Mouse (Mus musculus): ENCODE data around the gene Bpgm.

Gene Bpgm

GRCm38 (mm10) chr6:34475974-34476794 lies at the start of gene Bpgm:
Gene Bpgm, plus strand, starts transcription at chr6:34476207.
- peak; percentile 99 for ATAC-seq (ENCODE audit: insufficient number of reproducible peaks, low FRiP score, low TSS enrichment)

- no peak for ATAC-seq (ENCODE audit: insufficient number of reproducible peaks, low FRiP score, low TSS enrichment)
These were observed 37.0 kb upstream of the Bpgm start for GRCm38 (mm10) chr6:34439006-34439405.

- no peak for ATAC-seq (ENCODE audit: insufficient number of reproducible peaks, low FRiP score, low TSS enrichment)
These were observed 34.3 kb upstream of the Bpgm start for GRCm38 (mm10) chr6:34441556-34442257.

GRCm38 (mm10) chr6:34443791-34444190 lies 32.2 kb upstream of the Bpgm start:
- ATAC-seq (ENCODE audit: insufficient number of reproducible peaks, low FRiP score, low TSS enrichment) = no peak

- ATAC-seq (ENCODE audit: insufficient number of reproducible peaks, low FRiP score, low TSS enrichment) = peak; percentile 83
These were observed 28.0 kb upstream of the Bpgm start for GRCm38 (mm10) chr6:34447961-34448360.

- ATAC-seq (ENCODE audit: insufficient number of reproducible peaks, low FRiP score, low TSS enrichment) = no peak
These were observed 27.3 kb upstream of the Bpgm start for GRCm38 (mm10) chr6:34448696-34449095.

- ATAC-seq (ENCODE audit: insufficient number of reproducible peaks, low FRiP score, low TSS enrichment) = no peak
These were observed 22.8 kb upstream of the Bpgm start for GRCm38 (mm10) chr6:34452963-34453770.

GRCm38 (mm10) chr6:34459456-34459855 lies 16.6 kb upstream of the Bpgm start:
- ATAC-seq (ENCODE audit: insufficient number of reproducible peaks, low FRiP score, low TSS enrichment) = no peak

- no peak for ATAC-seq (ENCODE audit: insufficient number of reproducible peaks, low FRiP score, low TSS enrichment)
These were observed 15.4 kb upstream of the Bpgm start for GRCm38 (mm10) chr6:34460651-34461050.

GRCm38 (mm10) chr6:34463582-34463981 lies 12.4 kb upstream of the Bpgm start:
- ATAC-seq (ENCODE audit: insufficient number of reproducible peaks, low FRiP score, low TSS enrichment) = no peak

GRCm38 (mm10) chr6:34471434-34472110 lies 4.4 kb upstream of the Bpgm start:
- no peak for ATAC-seq (ENCODE audit: insufficient number of reproducible peaks, low FRiP score, low TSS enrichment)

GRCm38 (mm10) chr6:34473346-34473745 lies 2.7 kb upstream of the Bpgm start:
- no peak for ATAC-seq (ENCODE audit: insufficient number of reproducible peaks, low FRiP score, low TSS enrichment)

- ATAC-seq (ENCODE audit: insufficient number of reproducible peaks, low FRiP score, low TSS enrichment) = no peak
These were observed 2.0 kb upstream of the Bpgm start for GRCm38 (mm10) chr6:34474031-34474430.

GRCm38 (mm10) chr6:34475391-34475790 lies 616 bp upstream of the Bpgm start:
- no peak for ATAC-seq (ENCODE audit: insufficient number of reproducible peaks, low FRiP score, low TSS enrichment)

- no peak for ATAC-seq (ENCODE audit: insufficient number of reproducible peaks, low FRiP score, low TSS enrichment)
These were observed 2.0 kb downstream of the Bpgm start for GRCm38 (mm10) chr6:34478036-34478435.

- ATAC-seq (ENCODE audit: insufficient number of reproducible peaks, low FRiP score, low TSS enrichment) = no peak
These were observed 2.8 kb downstream of the Bpgm start for GRCm38 (mm10) chr6:34478677-34479360.

GRCm38 (mm10) chr6:34479531-34479930 lies 3.5 kb downstream of the Bpgm start:
- no peak for ATAC-seq (ENCODE audit: insufficient number of reproducible peaks, low FRiP score, low TSS enrichment)

GRCm38 (mm10) chr6:34480749-34481148 lies 4.7 kb downstream of the Bpgm start:
- ATAC-seq (ENCODE audit: insufficient number of reproducible peaks, low FRiP score, low TSS enrichment) = no peak

- ATAC-seq (ENCODE audit: insufficient number of reproducible peaks, low FRiP score, low TSS enrichment) = no peak
These were observed 5.3 kb downstream of the Bpgm start for GRCm38 (mm10) chr6:34481349-34481748.

- ATAC-seq (ENCODE audit: insufficient number of reproducible peaks, low FRiP score, low TSS enrichment) = no peak
These were observed 6.8 kb downstream of the Bpgm start for GRCm38 (mm10) chr6:34482842-34483241.
